ENCODE assay signal across 22 mouse cellular contexts in genomic region chr2:59951706-59952105, GRCm38 (mm10).
DNase-seq lines count a peak whose midpoint lies in the region; ATAC-seq and TF ChIP-seq lines count a peak whose summit lies in the region.
"Had no signal": no experiment of that assay in that cellular context is flagged by ENCODE, and none has a peak within 500 bp of the region (broad histone marks: within the 10 kb centered on the region; RNA-seq: fewer than 3 reads in every experiment).

No protein-coding gene starts in this region.

- peaks cover 33% of the 10 kb centered on the region for H3K4me1 ChIP-seq in heart, embryonic 13.5 days
- H3K4me1 ChIP-seq in heart, adult 2 months (ENCODE audit: control insufficient read depth, insufficient read depth, low read length), result peaks cover 3% of the 10 kb centered on the region; the same call in 1 of the 2 replicates
- H3K4me1 ChIP-seq in testis, adult 2 months (ENCODE audit: control insufficient read depth, insufficient read depth, low read length), result no peaks in the 10 kb centered on the region
- H3K4me1 ChIP-seq: embryonic facial prominence, embryonic 12.5 days; hindbrain, embryonic 12.5 days; midbrain, embryonic 15.5 days; neural tube, embryonic 13.5 days had no signal

- H3K9me3 ChIP-seq in heart, embryonic 13.5 days, result no peaks in the 10 kb centered on the region
- H3K9me3 ChIP-seq: embryonic facial prominence, embryonic 12.5 days; hindbrain, embryonic 12.5 days; midbrain, embryonic 15.5 days; neural tube, embryonic 13.5 days had no signal

- no peak overlapping the region for H3K4me2 ChIP-seq in heart, embryonic 13.5 days
- H3K4me2 ChIP-seq: embryonic facial prominence, embryonic 12.5 days; hindbrain, embryonic 12.5 days; liver, embryonic 11.5 days; midbrain, embryonic 15.5 days; neural tube, embryonic 13.5 days had no signal

- no peaks in the 10 kb centered on the region for H3K79me2 ChIP-seq in heart, adult 2 months (replicated peaks; ENCODE audit: control insufficient read depth, insufficient read depth, low read length)

- TF ChIP-seq CTCF in heart, adult 2 months (IDR thresholded peaks at IDR 0.05), result no peak
- TF ChIP-seq CTCF in testis, adult 2 months (IDR thresholded peaks at IDR 0.05; ENCODE audit: control insufficient read depth, insufficient read depth, insufficient replicate concordance, low read depth, low read length), result no peak
- no peak for TF ChIP-seq CTCF in gastrocnemius, adult 2 months (IDR thresholded peaks at IDR 0.05)

- no peaks in the 10 kb centered on the region for H3K27me3 ChIP-seq in heart, embryonic 13.5 days (replicated peaks)
- H3K27me3 ChIP-seq in heart, adult 2 months (ENCODE audit: control insufficient read depth, insufficient read depth, low read length), result no peaks in the 10 kb centered on the region
- no peaks in the 10 kb centered on the region for H3K27me3 ChIP-seq in testis, adult 2 months (ENCODE audit: control insufficient read depth, insufficient read depth, low read length)
- H3K27me3 ChIP-seq: embryonic facial prominence, embryonic 12.5 days; hindbrain, embryonic 12.5 days; midbrain, embryonic 15.5 days; neural tube, embryonic 13.5 days had no signal

- H3K9ac ChIP-seq in heart, embryonic 13.5 days, result no peak overlapping the region
- H3K9ac ChIP-seq in heart, adult 2 months (ENCODE audit: low read depth, low read length), result no peak overlapping the region
- H3K9ac ChIP-seq: embryonic facial prominence, embryonic 12.5 days; hindbrain, embryonic 12.5 days; liver, postnatal 0 days; midbrain, embryonic 15.5 days; neural tube, embryonic 13.5 days had no signal

- 86% methylated on average over 8 of the region's 8 CpGs for WGBS in heart, embryonic 13.5 days
- 78% methylated on average over 8 of the region's 8 CpGs for WGBS in heart, adult 2 months

- peaks cover 40% of the 10 kb centered on the region for H3K36me3 ChIP-seq in heart, embryonic 13.5 days
- H3K36me3 ChIP-seq in heart, adult 2 months (ENCODE audit: control insufficient read depth, insufficient read depth, low read length), result peaks cover 4% of the 10 kb centered on the region
- no peaks in the 10 kb centered on the region for H3K36me3 ChIP-seq in testis, adult 2 months (ENCODE audit: control insufficient read depth, insufficient read depth, low read length)

- TF ChIP-seq EP300 in heart, adult 2 months (IDR thresholded peaks at IDR 0.05; ENCODE audit: insufficient read depth, low read depth, low read length), result no peak

- H3K4me3 ChIP-seq in heart, embryonic 13.5 days, result no peak overlapping the region
- H3K4me3 ChIP-seq in heart, adult 2 months, result no peak overlapping the region
- peak overlapping the region; percentile 83 for H3K4me3 ChIP-seq in testis, adult 2 months (ENCODE audit: control insufficient read depth, low read depth, low read length)
- no peak overlapping the region for H3K4me3 ChIP-seq in gastrocnemius, adult 2 months
- H3K4me3 ChIP-seq: embryonic facial prominence, embryonic 12.5 days; hindbrain, embryonic 12.5 days; midbrain, embryonic 15.5 days; myocyte; neural tube, embryonic 13.5 days had no signal

- intact Hi-C loops in heart, adult 2 months (cut with DNase I), result no loop called here
- intact Hi-C loops in gastrocnemius, adult 2 months (cut with DNase I), result no loop called here

- no peak for ATAC-seq in heart, embryonic 13.5 days (ENCODE audit: extremely low read depth, insufficient number of reproducible peaks, low FRiP score, low TSS enrichment)
- ATAC-seq: inflammation-experienced regulatory T-cells, adult 6 months; liver, postnatal 0 days; lung, postnatal 0 days; midbrain, embryonic 15.5 days had no signal

- no peak for DNase-seq in heart, adult 2 months
- DNase-seq in testis, postnatal 14 days (ENCODE audit: low spot score), result no peak
- peak; percentile 32 for DNase-seq in cerebellum, adult 8-10 months
- peak; percentile 51 to 54 for DNase-seq in cerebellum, postnatal 36 days
- no peak for DNase-seq in right cerebral cortex, adult 18-20 months
- DNase-seq in gastrocnemius, adult 2 months, result no peak
- DNase-seq: adrenal gland, adult 2 months; kidney, adult 18-20 months; liver, postnatal 0 days; retina, postnatal 1 day; thymus, postnatal 25 days had no signal

- no peak for TF ChIP-seq POLR2A in heart, adult 2 months (IDR thresholded peaks at IDR 0.05; ENCODE audit: insufficient read depth, low read depth, low read length)
- TF ChIP-seq POLR2A in testis, adult 2 months (IDR thresholded peaks at IDR 0.05; ENCODE audit: control insufficient read depth, low read depth, low read length), result no peak

- peak overlapping the region; percentile 89 for H3K27ac ChIP-seq in heart, embryonic 13.5 days (replicated peaks)
- H3K27ac ChIP-seq in heart, adult 2 months, result no peak overlapping the region
- H3K27ac ChIP-seq in testis, adult 2 months (ENCODE audit: control insufficient read depth, insufficient read depth, low read depth, low read length), result no peak overlapping the region
- H3K27ac ChIP-seq in gastrocnemius, adult 2 months, result no peak overlapping the region
- H3K27ac ChIP-seq: embryonic facial prominence, embryonic 12.5 days; hindbrain, embryonic 12.5 days; macrophage; midbrain, embryonic 15.5 days; neural tube, embryonic 13.5 days had no signal

Comparison
In these comparisons a context has a peak if more than half of its experiments do, and no peak if none do; other contexts are left out.
1. DNase-seq: peak in cerebellum, adult 8-10 months (single experiment) and cerebellum, postnatal 36 days (2 of 2); none in heart, adult 2 months (0 of 2), testis, postnatal 14 days (single experiment), right cerebral cortex, adult 18-20 months (single experiment) and gastrocnemius, adult 2 months (single experiment).